Mouse (Mus musculus) neural tube, embryonic 11.5 days (tissue): ENCODE data around the gene S100a1. TPM values are rescaled to one million over a fixed set of nuclear protein-coding genes. Genes with fewer than 3 reads are reported as not detected.

Experiments
- ATAC-seq: fragments of 200-750 bp; cut with Nextera tagmentation; 2 replicates; pipeline ENCODE4 v1.8.0; 2017; ENCODE audit warnings: moderate number of reproducible peaks, mild to moderate bottlenecking, moderate TSS enrichment, moderate library complexity; ENCODE audit not compliant: insufficient read depth, low FRiP score, low TSS enrichment
- DNase-seq: peaks from one replicate; pipeline ENCODE4 v3.0.0-alpha.2; 2015; ENCODE audit warnings: low spot score
- H3K27ac ChIP-seq: fragments of 300-500 bp; sonication (generic); 2 replicates; pipeline ENCODE4 v1.5.1; 2014; ENCODE audit warnings: low read depth, mild to moderate bottlenecking, low read length
- H3K27me3 ChIP-seq: fragments of 300-500 bp; sonication (generic); 2 replicates; pipeline ENCODE4 v1.6.1; 2014; ENCODE audit warnings: mild to moderate bottlenecking, low read length, mixed read lengths; ENCODE audit not compliant: control insufficient read depth, insufficient read depth
- H3K36me3 ChIP-seq: fragments of 300-500 bp; sonication (generic); 2 replicates; pipeline ENCODE4 v1.6.1; 2014; ENCODE audit warnings: mild to moderate bottlenecking, low read length, moderate library complexity, mixed read lengths; ENCODE audit not compliant: control insufficient read depth, insufficient read depth
- H3K4me1 ChIP-seq: fragments of 300-500 bp; sonication (generic); 2 replicates; pipeline ENCODE4 v1.6.1; 2014; ENCODE audit warnings: low read length, mixed read lengths; ENCODE audit not compliant: control insufficient read depth, insufficient read depth
- H3K4me2 ChIP-seq: fragments of 300-500 bp; sonication (generic); 2 replicates; pipeline ENCODE4 v1.6.1; 2014; ENCODE audit warnings: low read depth, mild to moderate bottlenecking, moderate library complexity
- H3K4me3 ChIP-seq: fragments of 300-500 bp; sonication (generic); 2 replicates; pipeline ENCODE4 v1.5.1; 2014; ENCODE audit warnings: low read depth, low read length
- H3K9ac ChIP-seq: fragments of 300-500 bp; sonication (generic); 2 replicates; pipeline ENCODE4 v1.6.1; 2014; ENCODE audit warnings: mild to moderate bottlenecking, low read length
- H3K9me3 ChIP-seq: fragments of 300-500 bp; sonication (generic); 2 replicates; pipeline ENCODE4 v1.6.1; 2016; ENCODE audit warnings: low read length; ENCODE audit not compliant: control insufficient read depth
- WGBS: fragments of 180-500 bp; shearing (Covaris S2); extraction: QIAGEN DNeasy Blood & Tissue Kit; methylation state at CpG from one replicate; pipeline ENCODE4 v1.1.7; 2014; 5-methylcytosine and 5-hydroxymethylcytosine counted together
- polyA plus RNA-seq: library from polyadenylated mRNA; unstranded; fragments of >200 nt; fragmentation: Nextera tagmentation; extraction: Ambion mirVana; gene quantifications from 2 replicates; pipeline ENCODE4 v1.2.1, GENCODE M21; 2014

S100a1 gene
- polyA plus RNA-seq, 1 experiment from 2014 or later = 4.6 TPM

- Histone ChIP-seq H3K9me3 (no peaks in the 10 kb centered on the region), H3K36me3 (no peaks in the 10 kb centered on the region), H3K27ac (no peak overlapping the region), H3K4me1 (peaks cover 2% of the 10 kb centered on the region; the same call in 1 of the 2 replicates), H3K27me3 (no peaks in the 10 kb centered on the region), H3K4me3 (peak overlapping the region; percentile 25), H3K9ac (0 out of 2 replicates have a peak overlapping the region, but pooled peaks have one; percentile 15), H3K4me2 (peak overlapping the region; percentile 62)
- DNase-seq (no peak), ATAC-seq (no peak)
- WGBS = 47% methylated on average over 1 of the region's 1 CpGs
Observed at GRCm38 (mm10) chr3:90515242-90515641, 1.1 kb upstream of the S100a1 start.

- peak; percentile 64 for DNase-seq
- peaks cover 2% of the 10 kb centered on the region; the same call in 1 of the 2 replicates for H3K4me1 ChIP-seq
- WGBS = 1% methylated on average over 10 of the region's 10 CpGs
- H3K4me3 ChIP-seq = peak overlapping the region; percentile 25
- no peaks in the 10 kb centered on the region for H3K9me3 ChIP-seq
- H3K27me3 ChIP-seq = no peaks in the 10 kb centered on the region
- H3K36me3 ChIP-seq = no peaks in the 10 kb centered on the region
- H3K27ac ChIP-seq = no peak overlapping the region
- H3K4me2 ChIP-seq = peak overlapping the region; percentile 62
- ATAC-seq = 0 out of 2 replicates have a peak, but pooled peaks have one; percentile 51
- H3K9ac ChIP-seq = peak overlapping the region; percentile 45; the same call in 1 of the 2 replicates
Observed at GRCm38 (mm10) chr3:90514691-90515090, 499 bp upstream of the S100a1 start.

DNA sequence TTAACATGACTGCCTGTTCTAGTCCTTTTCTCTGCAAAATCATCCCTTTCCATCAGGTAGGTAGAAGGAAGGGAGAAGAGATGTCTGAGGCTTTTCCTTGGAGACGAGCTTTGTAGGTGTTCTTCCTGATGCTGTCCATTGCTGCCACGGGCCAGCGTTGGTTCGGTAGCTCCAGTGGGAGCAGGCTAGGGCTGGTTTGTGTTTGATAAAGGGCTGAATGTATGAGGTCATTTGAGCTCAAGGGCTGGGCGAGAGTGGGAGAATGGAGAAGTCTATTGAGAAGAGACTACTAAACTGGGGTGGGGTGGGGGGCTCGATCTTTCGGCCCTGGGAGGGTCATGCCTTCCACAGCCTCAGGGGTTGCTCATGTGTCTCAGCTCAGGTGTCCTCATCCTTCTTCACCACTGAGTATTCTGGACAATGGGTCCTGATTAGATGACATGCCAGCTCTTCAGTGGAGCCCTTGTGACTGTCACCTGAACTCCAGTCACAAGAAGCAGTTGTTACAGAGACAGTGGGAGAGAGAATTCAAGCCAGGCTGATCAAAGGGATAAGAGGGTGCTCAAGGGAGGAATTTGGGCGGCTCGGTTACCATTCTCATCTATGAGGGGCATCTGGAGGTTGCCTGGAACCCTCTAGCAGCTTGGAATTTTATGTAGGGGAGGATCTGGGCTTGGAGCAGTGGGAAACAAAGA, 1.1 kb downstream of the S100a1 start:
- Histone ChIP-seq H3K9ac (no peak overlapping the region), H3K9me3 (no peaks in the 10 kb centered on the region), H3K4me2 (no peak overlapping the region), H3K4me3 (no peak overlapping the region), H3K4me1 (peaks cover 3% of the 10 kb centered on the region), H3K36me3 (no peaks in the 10 kb centered on the region), H3K27me3 (no peaks in the 10 kb centered on the region), H3K27ac (no peak overlapping the region)
- DNase-seq = no peak
- WGBS = 74% methylated on average over 9 of the region's 9 CpGs
- no peak for ATAC-seq

DNA sequence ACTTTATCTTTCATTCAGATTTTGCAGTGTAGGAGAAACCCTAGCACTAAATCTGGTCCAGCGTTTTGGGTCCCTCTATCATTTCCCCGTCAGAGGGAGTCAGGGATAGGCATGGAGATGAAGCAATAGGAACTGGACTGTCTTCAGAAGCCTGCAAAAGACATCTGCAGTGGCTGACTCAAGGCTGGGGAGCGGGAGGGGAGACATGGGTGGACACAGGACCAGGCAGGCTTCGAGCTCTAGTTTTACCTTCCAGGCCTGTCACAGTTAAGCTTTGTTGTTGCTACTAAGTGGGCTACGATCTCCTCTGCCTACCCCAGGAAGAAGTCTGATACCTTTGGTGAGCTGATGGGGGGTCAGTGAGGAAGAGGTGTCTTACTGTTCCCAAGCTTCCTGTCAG, 1.9 kb downstream of the S100a1 start:
- Histone ChIP-seq H3K36me3 (no peaks in the 10 kb centered on the region), H3K4me1 (peaks cover 8% of the 10 kb centered on the region), H3K9ac (no peak overlapping the region), H3K27ac (no peak overlapping the region), H3K27me3 (no peaks in the 10 kb centered on the region), H3K4me3 (no peak overlapping the region), H3K4me2 (no peak overlapping the region), H3K9me3 (no peaks in the 10 kb centered on the region)
- WGBS = 86% methylated on average over 5 of the region's 5 CpGs
- DNase-seq = no peak
- no peak for ATAC-seq

GRCm38 (mm10) chr3:90509747-90510123, 4.5 kb downstream of the S100a1 start:
- DNase-seq = no peak
- Histone ChIP-seq H3K9me3 (no peaks in the 10 kb centered on the region), H3K4me1 (peaks cover 6% of the 10 kb centered on the region), H3K4me3 (peak overlapping the region; percentile 96), H3K36me3 (peaks cover 4% of the 10 kb centered on the region), H3K27ac (no peak overlapping the region), H3K9ac (peak overlapping the region; percentile 35; the same call in 1 of the 2 replicates), H3K27me3 (no peaks in the 10 kb centered on the region), H3K4me2 (peak overlapping the region; percentile 34)
- ATAC-seq = 0 out of 2 replicates have a peak, but pooled peaks have one; percentile 17
- 17% methylated on average over 2 of the region's 2 CpGs for WGBS

- Histone ChIP-seq H3K27ac (peak within 1 kb of the TSS; percentile 88), H3K36me3 (peaks cover 4% of the 10 kb centered on the region), H3K27me3 (no peaks in the 10 kb centered on the region), H3K4me2 (peak within 1 kb of the TSS; percentile 77), H3K4me3 (peak within 1 kb of the TSS; percentile 96), H3K4me1 (peaks cover 6% of the 10 kb centered on the region), H3K9me3 (no peaks in the 10 kb centered on the region), H3K9ac (peak within 1 kb of the TSS; percentile 99)
- under 1% methylated on average over 63 of the region's 66 CpGs for WGBS
- ATAC-seq = peak; percentile 91
- peak; percentile 99 for DNase-seq
Observed at GRCm38 (mm10) chr3:90508950-90509746, 5.0 kb downstream of the S100a1 start, which contains the start of gene Chtop. Chtop (minus strand) TSS chr3:90509498.

DNA sequence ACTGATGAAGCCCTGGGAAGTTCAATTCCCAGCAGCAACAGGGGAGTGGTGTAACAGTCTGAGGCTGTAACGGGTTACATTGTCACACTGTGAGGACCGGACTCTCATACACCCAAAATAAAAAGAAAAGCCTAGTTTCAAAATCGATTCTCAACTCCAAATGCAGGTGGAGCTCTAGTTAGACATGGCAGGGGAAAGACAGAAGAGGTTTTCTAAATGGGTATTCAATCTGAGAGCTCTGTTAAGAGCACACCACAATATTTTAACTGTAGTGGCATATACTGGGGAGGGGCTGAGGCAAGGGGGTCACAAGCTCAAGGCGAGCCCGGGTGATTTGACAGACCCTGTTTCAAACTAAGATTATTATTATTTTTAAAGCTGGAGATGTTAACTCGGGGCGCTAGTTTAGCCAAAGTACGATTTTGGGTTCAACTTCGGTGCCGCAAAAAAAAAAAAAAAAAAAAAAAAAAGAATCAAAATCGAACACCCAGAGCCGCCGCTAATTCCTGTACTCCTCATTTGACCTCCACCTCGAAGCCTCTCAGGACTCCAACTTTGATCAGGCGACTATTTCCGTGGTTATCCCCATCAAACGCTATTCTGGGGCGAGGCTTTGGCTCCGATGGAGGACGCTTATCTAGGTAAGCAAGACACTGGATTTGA, 5.8 kb downstream of the S100a1 start:
- no peaks in the 10 kb centered on the region for H3K27me3 ChIP-seq
- H3K9me3 ChIP-seq = no peaks in the 10 kb centered on the region
- peaks cover 4% of the 10 kb centered on the region for H3K36me3 ChIP-seq
- H3K27ac ChIP-seq = peak overlapping the region; percentile 88; the same call in 1 of the 2 replicates
- DNase-seq (no peak), ATAC-seq (no peak; the same call in 1 of the 2 replicates)
- peak overlapping the region; percentile 99 for H3K9ac ChIP-seq
- peak overlapping the region; percentile 96 for H3K4me3 ChIP-seq
- WGBS = 3% methylated on average over 20 of the region's 20 CpGs
- peak overlapping the region; percentile 77 for H3K4me2 ChIP-seq
- H3K4me1 ChIP-seq = peaks cover 6% of the 10 kb centered on the region

GRCm38 (mm10) chr3:90506362-90506761, 7.8 kb downstream of the S100a1 start:
- no peak overlapping the region for H3K9ac ChIP-seq
- H3K4me1 ChIP-seq = peaks cover 6% of the 10 kb centered on the region
- no peaks in the 10 kb centered on the region for H3K9me3 ChIP-seq
- peaks cover 11% of the 10 kb centered on the region for H3K36me3 ChIP-seq
- no peaks in the 10 kb centered on the region for H3K27me3 ChIP-seq
- 94% methylated on average over 3 of the region's 3 CpGs for WGBS
- H3K4me2 ChIP-seq = no peak overlapping the region
- no peak for ATAC-seq
- no peak overlapping the region for H3K4me3 ChIP-seq
- no peak overlapping the region for H3K27ac ChIP-seq
- no peak for DNase-seq
